Mouse (Mus musculus) G1E (cell line): Measurements from ENCODE around the gene Sugp2.

ENCODE experiments used
- CTCF ChIP-seq: IDR thresholded peaks from 2 replicates; pipeline ENCODE4 v1.5.1; 2012; ENCODE audit warnings: low read depth, low read length, inconsistent platforms, mixed read lengths
- POLR2AphosphoS5 ChIP-seq: IDR thresholded peaks from 2 replicates; pipeline ENCODE4 v1.6.1; 2012; ENCODE audit warnings: low read depth, low read length, inconsistent platforms; ENCODE audit not compliant: insufficient replicate concordance
- TAL1 ChIP-seq: conservative IDR thresholded peaks from 2 replicates; pipeline ENCODE4 v1.6.1; 2012; ENCODE audit warnings: low read depth, low read length, inconsistent platforms, mixed read lengths

GRCm38 (mm10) chr8:70215092-70215491, 18.9 kb upstream of the Sugp2 start:
- TF ChIP-seq CTCF (no peak), TAL1 (no peak), POLR2AphosphoS5 (no peak)
